Mouse (Mus musculus) mature B cell (primary cell): ENCODE measurements around the gene Vac14.

Source experiments
- in situ Hi-C: fragments of 300-500 bp; cut with MboI; formaldehyde crosslinking; loops from 2 replicates; pipeline ENCODE4 v1.14.3; 2019

Vac14 gene

DNA sequence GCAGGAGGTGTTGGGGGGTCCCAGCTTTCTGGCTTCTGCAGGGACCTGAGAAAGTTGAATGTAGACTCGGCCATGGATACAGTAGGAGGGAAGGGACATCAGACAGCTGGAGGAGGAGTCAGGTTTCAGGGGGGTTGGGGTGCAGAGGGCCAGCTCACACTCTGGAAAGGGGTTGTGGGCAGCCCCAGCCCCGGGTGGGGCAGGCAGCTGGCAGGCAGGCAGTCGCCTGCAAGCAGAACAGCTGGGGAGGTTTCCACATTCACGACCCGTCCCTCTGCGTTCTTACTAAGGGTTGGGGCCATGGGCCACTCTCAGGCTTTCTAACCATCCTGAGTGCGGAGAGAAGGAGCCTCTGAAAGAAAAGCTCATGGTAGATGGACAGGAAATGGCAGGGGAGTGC lies 98.7 kb downstream of the Vac14 start:
- in situ Hi-C loops: no loop called here

DNA sequence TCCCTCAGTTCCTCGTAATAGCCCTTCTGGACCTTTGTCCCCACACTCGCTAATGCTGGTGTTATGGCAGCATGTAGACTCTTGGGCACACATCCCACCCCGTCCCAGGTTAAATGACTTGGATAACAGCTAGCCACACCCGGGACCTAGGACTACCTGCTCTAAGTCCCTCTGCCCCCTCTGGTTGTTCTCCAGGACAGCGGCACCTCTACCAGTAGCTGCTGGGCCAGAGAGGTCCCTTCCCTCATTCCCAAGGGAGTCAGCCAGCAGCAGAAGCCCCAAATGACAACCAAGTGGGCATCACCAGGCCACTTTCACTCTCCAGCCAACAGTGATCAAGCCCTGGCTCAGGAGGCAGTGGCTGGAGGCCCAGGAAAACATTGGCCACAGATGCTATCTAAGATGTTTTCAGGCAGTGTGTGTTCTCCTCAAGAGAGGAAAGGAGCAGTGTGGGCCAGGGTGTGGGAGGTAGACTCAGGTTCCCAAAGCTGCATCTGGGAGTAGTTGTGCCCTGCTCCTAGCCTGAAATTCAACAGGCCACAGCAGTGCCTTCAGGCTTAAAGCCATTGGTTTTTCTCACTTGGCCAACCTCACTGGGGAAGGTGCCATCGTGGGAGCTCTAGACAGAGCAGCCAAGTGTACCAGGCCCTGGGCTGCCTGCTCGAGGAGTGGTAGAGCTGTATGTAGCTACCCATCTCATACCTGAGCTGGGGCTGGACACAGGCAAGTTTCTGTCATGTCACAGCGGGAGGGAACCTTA lies 100.0 kb downstream of the Vac14 start:
- in situ Hi-C loops: no loop called here

DNA sequence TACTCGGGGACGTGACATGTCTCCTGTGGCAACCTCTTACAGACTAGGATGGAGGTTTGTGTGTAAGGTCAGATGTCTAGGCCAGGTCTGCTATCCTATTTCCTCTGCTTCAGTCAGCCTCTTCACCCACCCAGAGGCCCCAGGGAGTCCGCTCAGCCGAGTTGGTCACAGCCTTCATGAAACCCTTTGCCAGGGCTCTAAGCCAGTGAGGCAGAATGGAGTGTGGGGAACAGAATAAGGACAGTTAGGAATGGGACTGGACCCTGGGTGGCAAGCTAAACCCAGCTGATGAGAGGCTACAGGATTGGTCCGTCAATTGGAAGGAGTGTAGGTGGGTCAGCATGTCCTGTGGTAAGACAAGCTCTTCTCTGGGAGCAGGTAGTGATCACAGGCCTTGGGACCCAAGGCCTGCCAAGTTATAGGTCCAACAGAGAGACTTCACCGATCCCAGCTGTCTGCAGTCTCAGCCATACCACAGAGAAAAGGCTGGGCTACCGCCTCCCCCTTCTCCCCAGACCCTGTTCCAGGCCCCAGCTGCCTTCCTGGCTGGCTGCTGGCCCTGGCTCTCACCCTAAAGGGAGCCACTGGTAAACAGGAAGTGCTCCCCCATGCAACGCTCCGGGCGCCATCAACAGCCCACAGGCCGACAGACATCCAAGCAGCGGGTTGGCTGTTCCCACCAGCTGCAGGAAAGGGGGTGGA lies 100.7 kb downstream of the Vac14 start:
- in situ Hi-C loops: no loop called here

DNA sequence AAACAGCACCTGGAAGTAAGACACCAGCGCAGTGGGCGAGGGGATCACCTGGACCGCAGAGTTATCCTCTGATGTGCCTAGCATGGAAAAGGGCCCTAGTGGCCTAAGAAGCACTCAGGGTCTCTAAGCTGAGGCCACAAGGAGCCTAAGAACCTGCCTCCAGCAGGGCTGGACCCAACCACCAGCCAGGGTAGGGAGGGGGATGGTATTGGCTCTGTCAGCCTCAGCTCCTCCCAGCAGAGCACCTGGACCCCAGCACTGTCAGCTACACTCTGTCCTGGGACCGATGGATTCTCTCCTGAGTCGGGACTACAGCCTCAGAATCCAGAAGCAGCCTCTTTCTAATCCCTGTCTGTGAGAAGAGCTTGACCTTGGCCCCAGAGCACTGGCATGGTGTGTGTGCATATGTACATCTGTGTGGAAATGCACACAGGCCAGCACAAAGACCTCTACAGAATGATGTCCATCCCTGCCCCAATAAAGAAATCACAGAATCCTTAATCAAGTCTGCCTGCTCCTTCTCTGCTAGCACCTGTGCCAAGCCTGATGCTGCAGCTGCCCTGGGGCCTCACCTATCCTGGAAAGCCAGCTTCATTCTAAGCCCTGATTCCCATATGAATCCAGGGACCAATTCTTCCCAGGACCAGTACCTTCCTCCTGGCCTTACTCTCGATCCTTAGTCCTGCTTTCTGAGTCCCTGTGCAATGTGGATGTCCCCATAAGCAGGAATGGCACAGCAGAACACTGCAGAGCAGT lies 101.7 kb downstream of the Vac14 start:
- in situ Hi-C loops: no loop called here

DNA sequence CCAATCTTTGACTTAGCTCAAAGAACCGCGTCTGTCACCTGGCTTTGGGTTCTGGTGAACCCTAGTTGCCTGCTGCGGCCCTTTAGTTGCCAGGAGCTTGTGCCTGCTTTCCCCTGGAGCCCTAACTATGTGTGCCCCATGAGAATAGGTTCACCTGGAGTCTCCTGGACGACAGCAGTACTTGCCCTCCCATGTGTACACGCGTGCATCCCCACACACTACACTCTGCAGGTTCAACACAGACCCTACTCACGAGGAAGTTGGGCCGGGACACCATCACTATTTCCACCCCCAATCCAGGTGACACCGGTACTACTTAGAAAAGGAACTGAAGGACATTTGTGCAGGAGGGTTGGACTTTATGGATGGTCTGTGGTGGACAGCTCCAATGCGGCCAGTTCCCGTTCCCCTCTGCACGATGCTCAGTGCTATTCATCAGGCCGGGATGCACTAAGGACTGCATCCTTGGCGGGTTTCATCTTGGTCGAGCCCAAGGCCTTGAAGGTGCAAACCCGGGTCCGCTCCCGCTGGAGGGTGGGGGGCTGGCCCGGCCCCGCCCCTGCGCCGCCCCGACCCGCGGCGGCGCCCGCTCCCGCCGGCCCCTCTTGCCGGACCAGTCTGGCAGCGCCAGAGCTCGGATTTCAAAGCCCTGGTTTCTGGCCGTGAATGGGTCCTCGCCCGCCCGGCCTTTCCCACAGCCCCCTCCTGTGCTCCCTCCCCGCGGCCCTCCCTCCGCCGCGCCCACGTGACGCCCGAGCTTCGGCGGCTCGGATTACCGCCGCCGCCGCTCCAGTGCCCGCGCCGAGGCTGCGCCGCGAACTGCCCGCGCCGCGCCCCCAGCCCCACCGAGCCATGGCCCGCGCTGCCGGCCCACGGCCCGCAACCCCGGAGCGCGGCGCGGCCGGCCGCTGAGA lies 102.6 kb downstream of the Vac14 start, which contains the start of gene Mtss1l:
Gene Mtss1l, plus strand, starts transcription at position 792 of the 914 bp plus-strand sequence.
- in situ Hi-C loops: no loop called here

DNA sequence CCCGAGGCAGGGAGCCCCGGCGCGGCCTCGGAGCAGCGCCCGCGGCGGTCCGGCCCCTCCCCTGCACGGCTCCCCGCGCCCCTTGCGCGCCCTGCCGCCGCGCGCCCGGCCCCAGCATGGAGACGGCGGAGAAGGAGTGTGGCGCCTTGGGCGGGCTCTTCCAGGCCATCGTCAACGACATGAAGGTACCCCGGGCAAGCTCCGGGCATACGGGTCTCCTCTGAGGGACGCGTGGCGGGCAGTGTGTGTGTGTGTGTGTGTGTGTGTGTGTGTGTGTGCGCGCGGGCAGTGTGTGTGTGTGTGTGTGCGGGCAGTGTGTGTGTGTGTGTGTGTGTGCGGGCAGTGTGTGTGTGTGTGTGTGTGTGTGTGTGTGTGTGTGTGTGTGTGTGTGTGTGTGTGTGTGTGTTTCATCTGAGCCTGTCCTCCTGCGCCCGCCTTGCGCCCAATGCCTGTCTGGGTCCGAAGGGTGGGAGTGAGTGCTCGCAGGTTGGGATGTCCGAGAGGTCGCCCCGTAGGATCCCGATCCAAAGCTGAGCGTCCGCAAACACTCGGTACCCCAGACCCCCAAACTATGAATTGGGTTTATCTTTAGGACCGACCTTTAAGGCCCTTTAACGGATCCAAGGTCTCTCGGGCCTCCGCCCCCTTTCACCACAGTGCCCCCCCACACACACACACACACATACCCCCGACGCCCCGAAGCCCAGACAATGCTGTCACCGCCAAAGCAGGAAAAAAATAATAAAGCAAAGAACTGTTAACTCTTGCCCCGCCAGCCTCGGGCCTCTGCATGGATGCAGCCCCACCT lies 103.4 kb downstream of the Vac14 start:
- in situ Hi-C loops: no loop called here

DNA sequence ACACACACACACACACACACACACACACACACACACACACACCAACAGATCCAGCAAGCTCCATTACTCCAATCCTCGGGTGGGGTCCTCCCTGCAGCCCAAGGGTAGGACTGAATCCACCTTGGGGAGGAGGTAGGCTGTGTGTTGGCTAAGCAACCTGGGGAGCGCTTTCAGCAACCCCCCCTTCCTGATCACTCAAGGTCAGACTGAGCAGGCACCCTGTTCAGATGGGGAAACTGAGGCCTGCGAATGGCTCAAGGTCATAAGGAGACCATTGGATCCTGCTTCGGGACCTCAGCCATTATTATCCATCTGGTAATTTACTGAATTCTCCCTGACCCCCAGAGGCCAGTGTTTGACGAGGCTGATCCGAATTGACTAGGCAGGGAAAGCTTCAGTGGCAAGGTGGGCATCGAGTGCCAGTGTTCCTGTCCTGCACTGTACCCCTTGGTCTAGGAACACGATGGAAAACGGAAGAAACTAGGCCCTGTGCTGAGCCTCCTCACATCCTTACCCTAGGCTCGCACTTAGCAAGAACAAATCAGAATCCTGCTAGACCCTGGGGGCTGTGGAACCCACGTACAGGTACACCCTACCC lies 104.1 kb downstream of the Vac14 start:
- in situ Hi-C loops: no loop called here

DNA sequence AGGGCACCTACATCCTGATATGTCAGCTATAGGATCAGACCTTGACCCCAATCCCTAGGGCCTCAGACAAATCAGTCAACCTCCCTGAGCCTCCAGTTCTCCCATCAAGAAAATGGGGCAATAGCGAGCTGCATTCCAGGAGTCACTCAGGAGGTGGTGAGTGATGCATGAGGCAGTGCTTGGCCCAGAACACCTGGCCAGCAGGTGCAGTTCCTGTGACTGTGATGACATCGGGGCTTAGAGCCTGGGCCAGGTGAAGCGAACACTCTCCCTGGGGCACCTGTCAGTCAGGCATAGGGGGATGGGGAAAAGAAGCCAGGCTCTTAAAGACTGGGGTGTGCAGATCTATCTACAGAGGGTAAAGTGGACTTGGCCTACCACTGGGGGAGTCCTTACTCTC lies 106.1 kb downstream of the Vac14 start:
- in situ Hi-C loops: no loop called here

DNA sequence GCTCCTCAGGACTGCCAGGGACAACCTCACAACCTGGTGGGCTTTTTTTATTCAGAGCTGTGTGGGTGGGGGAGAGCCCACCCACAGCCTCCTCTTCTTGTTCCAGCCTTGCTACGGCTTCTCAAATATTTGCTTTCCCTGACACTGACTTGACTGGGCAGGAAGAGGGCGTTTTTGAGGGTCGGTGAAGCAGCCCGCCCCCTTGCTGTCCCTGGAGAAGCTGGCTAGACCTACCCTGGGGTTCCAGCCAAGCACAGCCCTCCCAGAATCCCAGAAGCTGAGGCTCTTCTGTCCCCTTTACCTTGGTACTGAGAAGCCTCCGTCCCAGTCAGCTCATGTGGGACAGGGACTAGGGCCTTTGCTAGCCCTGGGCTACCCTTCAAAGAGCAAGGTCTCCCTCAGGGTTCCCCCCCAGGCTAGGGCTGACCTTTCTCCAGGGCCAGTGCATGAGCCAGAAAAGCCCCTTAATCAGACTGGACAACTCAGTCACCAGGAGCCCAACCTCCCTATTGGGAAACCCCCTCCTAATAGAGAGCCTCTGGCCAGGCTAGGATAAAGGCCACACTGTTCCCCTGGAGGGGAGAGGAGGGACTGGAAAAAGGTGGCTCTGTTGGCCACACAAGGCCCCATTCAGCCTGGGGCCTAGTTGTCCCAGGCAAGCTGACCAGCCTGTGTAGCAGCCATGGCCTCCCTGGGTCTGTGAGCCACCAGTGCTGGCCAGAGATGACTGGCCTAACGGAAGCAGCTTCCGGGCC lies 106.9 kb downstream of the Vac14 start:
- in situ Hi-C loops: no loop called here

DNA sequence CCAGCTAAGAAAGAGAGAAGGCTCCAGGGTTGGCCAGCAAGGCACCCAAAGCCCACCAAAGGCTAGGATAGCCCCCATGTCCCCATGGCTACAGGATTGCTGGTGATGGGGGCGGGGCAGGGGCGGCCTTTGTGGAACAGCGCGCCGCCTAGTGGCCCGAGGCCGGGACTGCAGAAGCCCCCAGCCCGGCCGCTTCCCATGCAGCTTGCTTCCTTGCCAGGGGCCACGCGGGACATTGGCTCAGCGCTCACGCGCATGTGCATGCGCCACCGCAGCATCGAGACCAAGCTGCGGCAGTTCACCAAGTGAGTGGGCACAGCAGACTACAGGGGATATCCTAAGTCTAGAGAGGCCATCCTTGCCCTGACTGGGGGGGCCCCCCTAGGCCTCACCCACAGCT lies 108.5 kb downstream of the Vac14 start:
- in situ Hi-C loops: no loop called here

DNA sequence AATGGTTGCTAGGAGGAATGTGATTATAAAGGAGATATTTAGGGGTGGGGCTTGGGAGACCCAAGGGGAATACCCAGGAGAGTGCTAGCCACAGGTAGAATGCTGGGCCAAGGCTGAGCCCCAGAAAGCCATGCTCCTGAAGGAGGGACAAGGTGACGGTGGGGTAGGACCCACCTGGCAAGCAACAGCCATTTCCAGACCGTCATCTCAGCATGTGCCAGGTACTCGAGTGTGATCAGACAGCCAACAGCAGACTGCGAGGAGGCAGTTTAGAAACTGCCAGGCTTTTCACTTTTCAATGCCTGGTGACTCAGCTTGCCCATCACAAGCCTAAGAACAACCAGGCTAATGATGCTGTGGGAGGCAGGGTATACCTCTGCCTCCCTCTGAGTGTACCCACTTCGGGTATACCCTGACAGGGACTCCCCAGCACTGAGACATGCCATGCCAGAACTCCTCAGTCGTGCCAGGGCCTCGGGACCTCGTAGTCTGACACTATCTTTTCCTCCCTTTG lies 113.0 kb downstream of the Vac14 start:
- in situ Hi-C loops: no loop called here

DNA sequence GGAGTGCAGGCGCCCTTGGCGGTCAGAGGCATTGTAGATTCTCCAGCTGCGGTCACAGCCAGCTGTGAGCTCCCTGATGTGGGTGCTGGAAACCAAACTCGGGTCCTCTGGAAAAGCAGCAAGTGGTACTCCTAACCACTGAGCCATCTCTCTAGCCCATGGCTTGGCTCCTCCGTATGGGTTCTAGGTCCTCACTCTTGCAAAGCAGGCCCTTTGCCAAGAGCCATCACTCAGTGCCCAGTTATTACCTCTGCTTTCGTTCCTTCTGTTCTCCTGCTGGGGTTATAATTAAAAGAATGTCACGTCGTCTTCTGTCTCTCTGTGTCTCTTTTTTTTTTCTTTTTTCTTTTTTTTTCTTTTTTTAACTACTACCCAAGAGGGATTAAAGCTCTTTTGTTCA lies 114.7 kb downstream of the Vac14 start:
- in situ Hi-C loops: no loop called here

DNA sequence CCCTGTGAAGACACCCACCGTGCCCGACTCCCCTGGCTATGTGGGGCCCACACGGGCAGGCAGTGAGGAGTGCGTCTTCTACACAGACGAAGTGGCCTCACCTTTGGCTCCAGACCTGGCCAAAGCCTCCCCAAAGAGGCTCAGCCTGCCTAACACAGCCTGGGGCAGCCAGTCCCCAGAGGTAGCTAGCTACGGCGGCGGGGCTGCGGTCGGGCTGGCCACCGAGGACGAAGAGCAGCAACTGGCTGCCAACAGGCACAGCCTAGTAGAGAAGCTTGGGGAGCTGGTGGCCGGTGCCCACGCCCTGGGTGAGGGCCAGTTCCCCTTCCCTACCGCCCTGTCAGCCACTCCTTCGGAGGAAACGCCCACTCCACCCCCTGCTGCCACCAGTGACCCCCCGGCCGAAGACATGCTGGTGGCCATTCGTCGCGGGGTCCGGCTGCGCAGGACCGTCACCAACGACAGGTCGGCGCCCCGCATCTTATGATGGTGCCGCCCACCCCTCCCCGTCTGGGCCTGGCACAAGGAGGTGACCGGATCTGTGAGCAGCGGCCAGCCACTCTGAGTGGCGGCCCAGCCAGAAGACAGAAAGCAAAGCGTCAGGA lies 120.3 kb downstream of the Vac14 start:
- in situ Hi-C loops: no loop called here

DNA sequence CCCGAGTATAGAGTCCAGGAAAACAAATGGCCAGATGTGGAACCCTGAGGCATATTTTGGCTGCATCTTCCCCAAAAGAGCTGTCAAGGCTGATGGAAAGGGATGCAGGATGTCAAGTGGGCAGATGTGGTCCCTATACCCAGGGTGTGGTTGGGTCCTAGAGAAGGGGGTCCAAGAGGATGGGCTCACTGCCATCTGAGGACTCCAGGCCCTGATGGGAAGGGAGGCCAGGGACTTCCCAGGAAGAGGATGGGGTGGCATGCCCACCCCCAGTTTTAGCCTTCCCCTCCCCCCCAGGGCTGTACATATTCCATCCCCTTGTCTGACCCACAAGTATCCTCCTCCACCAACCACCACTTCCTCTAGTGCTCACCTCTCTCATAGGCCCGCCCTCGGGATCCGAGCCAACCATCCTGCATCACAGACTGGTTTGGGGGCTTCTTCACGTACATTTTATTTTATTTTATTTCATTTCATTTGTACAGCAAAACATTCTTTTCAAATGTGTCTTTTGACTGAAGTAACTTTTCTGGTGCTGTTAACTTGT lies 122.3 kb downstream of the Vac14 start:
- in situ Hi-C loops: no loop called here

DNA sequence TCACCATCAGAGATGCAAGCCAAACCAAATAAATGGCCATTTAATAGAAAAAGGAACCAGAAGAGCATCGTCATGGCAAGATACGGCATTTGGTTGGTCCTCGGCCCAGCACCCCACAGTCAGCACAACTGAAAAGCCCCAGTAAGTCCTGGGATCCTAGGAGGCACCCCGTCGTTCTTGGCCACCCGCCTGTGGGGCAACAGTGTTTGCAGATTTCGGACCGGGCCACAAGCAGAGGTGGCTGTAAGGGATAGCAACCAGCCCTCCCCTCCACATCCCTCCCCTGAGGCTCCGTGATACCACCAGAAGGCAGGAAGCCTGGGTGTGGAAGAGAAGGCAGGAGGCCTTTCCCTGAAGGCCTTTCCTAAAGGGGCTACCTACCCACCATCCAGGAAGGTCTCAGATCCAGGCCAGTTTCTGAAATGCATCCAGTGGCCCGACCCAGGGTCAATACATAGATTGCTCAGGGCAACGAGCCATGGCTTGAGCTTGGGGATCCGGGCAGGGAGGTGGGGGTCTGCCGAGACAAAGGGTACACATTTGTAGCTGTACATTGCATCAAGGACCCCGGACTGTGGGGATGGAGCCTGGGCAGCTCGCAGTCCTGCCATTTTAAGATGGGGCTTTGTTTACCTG lies 123.5 kb downstream of the Vac14 start:
- in situ Hi-C loops: no loop called here

DNA sequence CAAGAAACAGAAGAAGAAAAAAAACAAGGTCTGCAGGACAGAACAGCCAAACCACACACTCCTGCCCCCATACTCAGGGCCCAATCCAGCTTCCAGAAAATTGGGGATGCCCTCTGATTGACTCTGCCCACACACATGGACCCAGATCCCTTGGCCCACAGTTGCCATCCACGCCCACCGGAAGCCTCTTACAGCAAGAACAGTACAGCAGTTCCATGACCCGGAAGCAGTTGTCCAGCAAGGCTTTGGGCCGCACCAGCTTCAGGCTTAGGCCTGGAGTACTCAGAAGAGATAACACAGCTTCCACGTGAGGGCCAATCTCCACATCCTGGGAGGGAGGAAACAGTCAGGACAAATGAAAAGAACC lies 124.0 kb downstream of the Vac14 start:
- in situ Hi-C loops: no loop called here

DNA sequence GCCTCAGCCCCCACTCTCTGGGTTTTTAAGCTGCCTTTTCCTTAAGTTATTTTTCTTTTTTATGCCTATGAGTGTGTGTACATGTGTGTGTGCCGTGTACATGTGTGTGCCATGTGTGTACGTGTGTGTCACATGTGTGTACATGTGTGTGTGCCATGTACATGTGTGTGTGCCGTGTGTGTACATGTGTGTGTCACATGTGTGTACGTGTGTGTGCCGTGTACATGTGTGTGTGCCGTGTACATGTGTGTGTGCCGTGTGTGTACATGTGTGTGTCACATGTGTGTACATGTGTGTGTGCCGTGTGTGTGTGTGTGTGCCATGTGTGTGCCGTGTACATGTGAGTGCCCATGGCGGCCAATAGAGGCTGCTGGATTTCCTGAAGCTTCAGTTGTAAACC lies 126.8 kb downstream of the Vac14 start:
- in situ Hi-C loops: no loop called here

DNA sequence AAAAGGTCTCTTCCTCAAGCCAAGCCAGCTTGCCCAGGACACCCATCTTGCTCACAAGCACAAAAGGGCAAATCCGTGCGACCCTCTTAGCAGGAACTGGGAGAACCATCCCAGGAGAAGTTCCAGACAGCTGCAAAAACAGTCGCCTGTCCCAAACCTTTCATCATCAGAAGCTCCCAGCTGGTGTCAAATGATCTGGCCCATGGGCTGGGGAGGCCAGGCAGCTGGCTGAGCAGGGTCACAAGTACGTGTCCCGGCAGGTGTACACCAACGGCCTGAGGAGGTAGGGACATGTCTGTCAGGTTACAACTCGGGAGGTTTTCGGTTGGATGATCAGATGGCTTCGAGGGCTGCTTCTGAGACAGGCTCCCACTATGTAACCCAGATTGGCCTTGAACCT lies 128.3 kb downstream of the Vac14 start:
- in situ Hi-C loops: no loop called here
